Mouse (Mus musculus): ENCODE measurements at regions not wholly inside any gene's neighbourhood (a gene's known extent, or its start where the extent isn't known, plus 50 kb on each side); places are given as distances from the start of the nearest gene placed in this dataset.

GRCm38 (mm10) chr8:89747726-89748125 lies 600.4 kb downstream of the Tox3 start:
- Histone ChIP-seq H3K4me1 (ENCODE audit: control insufficient read depth, insufficient read depth, low read length) (peaks cover 13% of the 10 kb centered on the region; the same call in 1 of the 2 replicates), H3K4me2 (replicated peaks; ENCODE audit: low read depth, low read length, severe bottlenecking) (no peak overlapping the region), H3K9ac (ENCODE audit: low read depth, low read length, severe bottlenecking) (no peak overlapping the region), H3K4me3 (replicated peaks; ENCODE audit: low read length) (no peak overlapping the region), H3K27ac (replicated peaks; ENCODE audit: low read depth, low read length) (no peak overlapping the region), H3K27me3 (ENCODE audit: control insufficient read depth, insufficient read depth, low read length) (no peaks in the 10 kb centered on the region), H3K9me3 (ENCODE audit: control insufficient read depth, low read length) (no peaks in the 10 kb centered on the region), H3K36me3 (ENCODE audit: control insufficient read depth, insufficient read depth, low read length) (no peaks in the 10 kb centered on the region)
- ATAC-seq (ENCODE audit: low FRiP score, low read depth) (no peak), DNase-seq (ENCODE audit: low spot score) (no peak)
- no peak for TF ChIP-seq POLR2A (IDR thresholded peaks at IDR 0.05; ENCODE audit: borderline replicate concordance, extremely low read depth, insufficient read depth, insufficient read length)
- 83% methylated on average over 4 of the region's 4 CpGs for WGBS

- no peak for DNase-seq (ENCODE audit: low spot score)
- Histone ChIP-seq H3K4me1 (ENCODE audit: control insufficient read depth, insufficient read depth, low read length) (peaks cover 13% of the 10 kb centered on the region; the same call in 1 of the 2 replicates), H3K36me3 (ENCODE audit: control insufficient read depth, insufficient read depth, low read length) (no peaks in the 10 kb centered on the region), H3K4me2 (replicated peaks; ENCODE audit: low read depth, low read length, severe bottlenecking) (no peak overlapping the region), H3K27me3 (ENCODE audit: control insufficient read depth, insufficient read depth, low read length) (no peaks in the 10 kb centered on the region), H3K9ac (ENCODE audit: low read depth, low read length, severe bottlenecking) (no peak overlapping the region), H3K4me3 (replicated peaks; ENCODE audit: low read length) (no peak overlapping the region), H3K9me3 (ENCODE audit: control insufficient read depth, low read length) (no peaks in the 10 kb centered on the region), H3K27ac (replicated peaks; ENCODE audit: low read depth, low read length) (no peak overlapping the region)
- TF ChIP-seq POLR2A (IDR thresholded peaks at IDR 0.05; ENCODE audit: borderline replicate concordance, extremely low read depth, insufficient read depth, insufficient read length), result no peak
- 63% methylated on average over 11 of the region's 11 CpGs for WGBS
- no peak for ATAC-seq (ENCODE audit: low FRiP score, low read depth)
Measured at GRCm38 (mm10) chr8:89744267-89745028, 603.7 kb downstream of the Tox3 start.

- H3K9me3 ChIP-seq (ENCODE audit: control insufficient read depth, low read length), result no peaks in the 10 kb centered on the region
- no peak for ATAC-seq (ENCODE audit: low FRiP score, low read depth)
- no peak overlapping the region for H3K4me3 ChIP-seq (replicated peaks; ENCODE audit: low read length)
- 77% methylated on average over 3 of the region's 3 CpGs for WGBS
- H3K4me2 ChIP-seq (replicated peaks; ENCODE audit: low read depth, low read length, severe bottlenecking), result no peak overlapping the region
- no peak overlapping the region for H3K27ac ChIP-seq (replicated peaks; ENCODE audit: low read depth, low read length)
- H3K27me3 ChIP-seq (ENCODE audit: control insufficient read depth, insufficient read depth, low read length), result no peaks in the 10 kb centered on the region
- no peaks in the 10 kb centered on the region for H3K36me3 ChIP-seq (ENCODE audit: control insufficient read depth, insufficient read depth, low read length)
- no peak for TF ChIP-seq POLR2A (IDR thresholded peaks at IDR 0.05; ENCODE audit: borderline replicate concordance, extremely low read depth, insufficient read depth, insufficient read length)
- DNase-seq (ENCODE audit: low spot score), result no peak
- no peaks in the 10 kb centered on the region for H3K4me1 ChIP-seq (ENCODE audit: control insufficient read depth, insufficient read depth, low read length)
- no peak overlapping the region for H3K9ac ChIP-seq (ENCODE audit: low read depth, low read length, severe bottlenecking)
Measured at GRCm38 (mm10) chr8:89738657-89739056, 609.5 kb downstream of the Tox3 start.

- H3K36me3 ChIP-seq (ENCODE audit: control insufficient read depth, insufficient read depth, low read length), result no peaks in the 10 kb centered on the region
- no peak overlapping the region for H3K27ac ChIP-seq (replicated peaks; ENCODE audit: low read depth, low read length)
- DNase-seq (ENCODE audit: low spot score) (no peak), ATAC-seq (ENCODE audit: low FRiP score, low read depth) (no peak)
- H3K9me3 ChIP-seq (ENCODE audit: control insufficient read depth, low read length), result no peaks in the 10 kb centered on the region
- no peaks in the 10 kb centered on the region for H3K27me3 ChIP-seq (ENCODE audit: control insufficient read depth, insufficient read depth, low read length)
- no peaks in the 10 kb centered on the region for H3K4me1 ChIP-seq (ENCODE audit: control insufficient read depth, insufficient read depth, low read length)
- no peak for TF ChIP-seq POLR2A (IDR thresholded peaks at IDR 0.05; ENCODE audit: borderline replicate concordance, extremely low read depth, insufficient read depth, insufficient read length)
- H3K4me2 ChIP-seq (replicated peaks; ENCODE audit: low read depth, low read length, severe bottlenecking), result no peak overlapping the region
- H3K4me3 ChIP-seq (replicated peaks; ENCODE audit: low read length), result no peak overlapping the region
- 86% methylated on average over 1 of the region's 1 CpGs for WGBS
- no peak overlapping the region for H3K9ac ChIP-seq (ENCODE audit: low read depth, low read length, severe bottlenecking)
Measured at GRCm38 (mm10) chr8:89737636-89738035, 610.5 kb downstream of the Tox3 start.

GRCm38 (mm10) chr8:89727252-89727651 lies 620.9 kb downstream of the Tox3 start:
- 94% methylated on average over 6 of the region's 6 CpGs for WGBS
- ATAC-seq (ENCODE audit: low FRiP score, low read depth), result no peak
- H3K9ac ChIP-seq (ENCODE audit: low read depth, low read length, severe bottlenecking), result no peak overlapping the region

More at GRCm38 (mm10) chr8:89727252-89727651, 620.9 kb downstream of the Tox3 start:
- Histone ChIP-seq H3K36me3 (ENCODE audit: control insufficient read depth, insufficient read depth, low read length) (no peaks in the 10 kb centered on the region), H3K4me2 (replicated peaks; ENCODE audit: low read depth, low read length, severe bottlenecking) (no peak overlapping the region), H3K27me3 (ENCODE audit: control insufficient read depth, insufficient read depth, low read length) (no peaks in the 10 kb centered on the region), H3K27ac (replicated peaks; ENCODE audit: low read depth, low read length) (no peak overlapping the region), H3K4me1 (ENCODE audit: control insufficient read depth, insufficient read depth, low read length) (no peaks in the 10 kb centered on the region), H3K4me3 (replicated peaks; ENCODE audit: low read length) (no peak overlapping the region), H3K9me3 (ENCODE audit: control insufficient read depth, low read length) (no peaks in the 10 kb centered on the region)
- no peak for DNase-seq (ENCODE audit: low spot score)
- TF ChIP-seq POLR2A (IDR thresholded peaks at IDR 0.05; ENCODE audit: borderline replicate concordance, extremely low read depth, insufficient read depth, insufficient read length), result no peak
